Mouse (Mus musculus): ENCODE measurements around the gene Brd3os.
A peak's percentile ranks its signal among the peaks of the same experiment; 100 is the strongest.

The Brd3os gene

DNA sequence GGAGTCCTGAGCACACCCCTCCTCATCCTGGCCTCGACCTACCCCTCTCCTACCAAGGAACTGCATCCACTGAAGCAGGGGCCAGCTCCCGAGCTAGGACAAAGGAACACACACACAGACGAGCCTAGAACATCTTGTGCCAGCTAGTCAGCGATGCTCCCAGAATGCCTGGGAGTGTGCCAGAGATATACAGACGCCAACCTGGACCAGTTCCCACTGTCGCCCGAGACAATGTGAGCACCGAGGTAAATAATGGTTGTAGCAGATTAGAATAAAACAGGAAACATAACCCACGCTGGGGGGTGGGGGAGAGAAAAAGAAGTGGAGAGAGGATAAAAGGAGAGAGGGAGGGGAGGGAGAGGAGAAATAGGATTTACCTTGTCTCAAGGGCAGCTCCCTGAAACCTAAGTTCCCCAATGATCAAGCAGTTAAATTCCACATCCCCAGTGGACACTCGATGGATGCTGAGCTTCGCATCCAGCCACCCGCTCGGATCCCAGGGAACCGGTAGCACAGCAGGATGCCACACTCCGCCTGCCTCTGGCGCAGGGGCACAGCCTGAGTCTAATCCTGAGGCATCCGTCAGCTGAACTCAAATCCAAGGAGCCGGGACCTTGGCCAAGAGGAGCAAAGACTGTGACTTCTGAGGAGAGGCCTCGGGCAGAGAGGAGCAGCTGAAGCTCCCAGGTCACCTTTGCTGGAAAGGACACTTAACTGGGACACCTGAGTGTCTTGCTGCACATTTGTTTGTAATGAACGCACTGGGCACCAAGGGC is 20.6 kb upstream of the Brd3os start:
- peak; percentile 44 for DNase-seq

DNA sequence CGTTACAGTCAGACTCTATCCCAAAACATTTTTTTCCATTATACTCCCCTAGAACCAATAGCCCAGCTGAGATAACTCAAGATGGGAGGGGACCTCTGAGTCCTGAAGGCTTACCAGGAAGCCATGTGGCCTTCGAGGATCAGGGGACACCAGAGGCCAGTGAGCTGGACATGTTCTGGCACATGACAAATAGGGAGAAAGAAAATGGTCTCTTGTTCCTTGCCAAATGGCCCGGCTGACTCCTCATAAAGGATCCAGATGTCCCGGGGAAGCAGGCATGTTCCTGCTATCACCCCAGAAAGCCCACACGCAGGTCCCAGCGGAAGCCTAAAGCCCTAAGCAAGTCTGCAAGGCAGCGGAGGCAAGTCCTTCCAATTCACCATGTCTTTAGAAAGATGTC is 18.5 kb upstream of the Brd3os start:
- DNase-seq: no peak

DNA sequence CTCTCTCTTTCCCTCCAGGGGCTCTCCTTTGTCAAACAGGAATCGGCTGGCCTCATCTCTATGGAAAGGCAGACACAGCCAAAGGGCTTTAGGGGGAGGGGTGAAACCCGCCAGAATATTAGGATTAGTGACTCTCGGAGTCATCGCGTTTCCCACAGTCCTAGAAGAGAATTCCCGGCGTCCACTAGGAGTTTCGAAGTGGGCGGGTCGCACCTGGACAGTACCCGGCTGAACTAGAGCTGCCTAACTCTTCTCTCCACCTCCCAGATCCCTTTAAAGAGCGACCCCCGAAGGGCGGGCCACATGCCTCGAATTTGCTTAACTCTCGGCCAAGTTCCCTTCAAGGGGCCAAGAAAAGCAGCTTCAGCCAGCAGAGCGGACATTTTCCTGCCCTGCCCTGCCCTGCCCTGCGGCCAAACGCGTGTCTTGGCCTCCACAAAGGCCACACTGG is 16.9 kb upstream of the Brd3os start:
- DNase-seq: no peak

DNA sequence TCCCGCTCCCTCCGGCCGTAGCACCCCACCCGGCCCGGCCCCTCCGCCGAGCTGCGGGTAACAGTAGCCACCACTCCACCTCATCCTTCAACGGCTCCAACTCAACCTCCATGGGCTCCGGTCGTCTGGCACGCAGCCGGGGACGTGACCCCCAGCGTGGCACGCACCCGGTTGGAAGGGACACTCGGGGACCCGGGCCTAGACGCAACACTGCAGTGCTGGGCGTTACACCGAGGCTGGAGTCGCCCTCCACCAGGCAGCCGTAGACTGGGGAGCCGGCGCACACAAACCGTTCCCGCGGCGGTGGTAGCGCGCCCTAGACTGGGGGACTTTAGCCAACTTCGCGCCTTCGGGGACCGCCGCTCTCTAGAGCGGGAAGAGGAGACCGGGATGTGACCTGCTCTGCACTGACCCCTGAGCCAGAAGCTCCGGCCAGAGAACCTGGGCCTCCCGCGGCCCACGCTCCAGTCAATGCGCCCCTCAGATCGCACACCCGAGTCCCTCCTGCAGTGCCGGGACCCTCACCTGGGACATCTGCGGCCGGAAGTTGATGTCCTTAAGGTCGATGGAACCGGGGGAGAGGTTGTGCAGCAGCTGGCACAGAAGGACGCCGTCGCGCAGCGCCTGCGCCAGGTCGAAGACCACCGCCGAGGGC is 16.2 kb upstream of the Brd3os start:
- DNase-seq: no peak

DNA sequence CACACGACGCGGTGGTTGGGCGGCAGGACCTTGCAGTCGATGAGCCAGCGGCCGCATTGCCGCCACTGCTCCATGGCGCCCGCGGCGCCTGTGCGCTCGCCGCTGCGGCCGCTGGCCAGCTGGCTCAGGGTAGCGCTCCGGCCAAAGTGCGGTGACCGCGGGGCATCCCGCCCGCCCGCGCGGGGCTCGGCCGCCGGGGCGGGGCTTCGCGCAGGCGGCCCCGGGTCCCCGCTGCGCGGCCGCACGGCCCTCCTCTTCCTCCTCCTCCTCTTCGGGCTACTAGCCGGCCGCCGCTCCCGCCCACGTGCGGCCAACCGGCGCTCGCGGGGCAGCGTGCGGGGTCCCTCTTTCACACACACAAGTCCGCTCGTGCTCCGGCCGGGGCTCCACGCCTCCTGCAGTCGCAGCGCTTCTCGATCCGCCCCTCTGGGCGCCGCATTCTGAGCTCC is 15.7 kb upstream of the Brd3os start:
- peak; percentile 34 for DNase-seq

DNA sequence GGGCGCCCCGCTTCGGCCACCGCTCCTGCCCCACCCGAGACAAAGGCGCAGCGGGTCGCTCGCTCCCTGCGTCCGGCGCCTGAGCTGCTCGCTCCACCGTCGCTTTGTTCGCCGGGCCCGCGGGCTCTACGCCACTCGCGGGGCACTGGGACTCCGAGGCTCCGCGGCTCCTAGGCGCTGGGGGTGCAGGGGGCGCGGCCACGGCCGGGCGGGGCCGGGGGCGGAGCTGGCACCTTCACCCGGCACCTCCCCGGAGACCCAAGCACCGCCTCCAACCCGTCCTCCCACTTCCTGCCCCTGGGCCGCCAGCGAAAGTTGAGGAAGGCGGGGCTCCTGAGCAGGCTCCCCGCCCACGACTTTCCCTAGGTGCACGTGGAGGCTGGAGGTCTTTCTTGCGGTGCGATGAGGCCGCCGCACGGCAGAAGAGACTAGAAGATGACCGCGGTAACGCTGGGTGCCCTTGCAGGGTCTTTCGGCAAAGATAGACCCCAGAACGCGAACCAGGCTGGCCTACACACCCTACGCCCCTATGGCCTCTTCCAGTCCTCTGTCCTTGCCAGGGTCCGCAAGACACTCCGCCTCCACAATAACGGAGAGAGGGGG is 15.2 kb upstream of the Brd3os start, which contains the start of gene Vav2:
TSS of gene Vav2 (minus strand) at position 179 of the 603 bp plus-strand sequence.
- peak; percentile 76 for DNase-seq

DNA sequence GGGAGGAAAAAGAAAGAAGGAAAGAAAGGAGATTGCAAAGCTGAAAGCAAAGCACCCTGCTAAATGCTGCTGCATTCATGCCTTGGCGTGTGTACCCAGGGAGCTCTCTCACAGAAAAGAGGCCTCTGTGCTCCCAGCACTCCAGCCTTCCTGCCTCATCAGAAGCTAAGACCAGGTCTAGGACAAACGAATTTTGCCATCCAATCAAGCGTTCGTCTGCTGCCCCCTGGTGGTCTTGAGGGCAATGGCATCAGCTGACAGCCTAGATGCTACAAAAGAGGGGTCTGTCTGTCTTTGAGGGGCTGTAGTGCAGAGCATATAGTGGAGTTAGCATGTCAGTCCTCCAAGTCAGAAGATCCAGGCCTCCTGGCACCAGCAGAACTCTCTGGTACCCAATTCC is 14.1 kb upstream of the Brd3os start:
- DNase-seq: peak; percentile 86

DNA sequence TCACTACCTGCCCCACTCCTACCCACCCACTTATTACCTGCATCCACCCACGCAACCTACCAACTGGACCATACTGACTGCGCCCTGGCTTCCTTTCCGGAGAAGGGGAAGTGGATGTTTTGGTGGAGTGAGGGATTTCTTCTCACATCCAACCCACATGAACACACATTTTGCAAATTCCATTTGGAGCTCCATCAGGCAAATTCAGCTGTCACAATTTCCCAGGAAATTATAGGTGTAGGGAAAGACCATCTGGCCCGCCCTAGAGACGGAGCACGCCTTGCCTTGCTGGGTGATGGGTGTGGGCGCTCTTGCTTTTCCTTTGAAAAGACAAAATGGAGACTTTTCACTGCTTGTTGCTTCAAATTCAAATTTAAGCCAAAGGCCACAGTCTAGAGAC is 11.5 kb upstream of the Brd3os start:
- DNase-seq: peak; percentile 67

DNA sequence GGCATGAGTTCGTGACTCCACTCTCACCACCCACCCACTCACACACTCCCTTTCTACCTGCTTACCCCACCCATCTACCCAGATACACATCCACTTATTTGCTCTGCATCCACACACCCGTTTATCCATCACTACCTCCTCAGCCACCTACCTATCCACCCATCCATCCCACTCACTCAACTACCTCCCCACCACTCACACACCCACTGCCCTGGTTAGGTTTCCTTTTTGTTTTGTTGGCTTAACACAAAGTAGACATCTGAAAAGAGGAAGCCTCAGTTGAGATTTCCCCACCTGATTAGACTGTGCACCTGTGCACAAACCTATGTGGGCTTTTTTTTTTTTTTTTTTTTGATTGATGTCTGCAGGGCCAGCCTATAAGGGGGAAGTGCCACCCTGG is 9.5 kb upstream of the Brd3os start:
- DNase-seq: no peak

DNA sequence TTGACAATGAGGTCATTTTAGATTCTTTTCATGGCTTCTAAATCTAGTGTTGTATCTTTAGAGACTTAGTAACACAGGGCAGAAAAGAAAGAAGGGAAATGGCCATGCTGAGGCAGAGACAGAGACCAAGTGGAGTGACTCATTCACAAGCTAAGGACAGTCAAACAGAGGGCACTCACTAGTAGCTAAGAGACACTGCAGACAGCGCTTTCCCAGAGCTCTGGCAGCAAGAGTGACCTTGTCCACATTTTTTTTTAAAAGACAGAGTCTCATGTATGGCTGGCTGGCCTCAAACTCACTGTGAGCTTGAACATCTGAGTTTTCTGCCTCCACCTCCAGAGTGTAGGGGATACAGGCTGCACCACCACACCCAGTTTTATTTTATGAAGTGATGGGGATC is 4.2 kb upstream of the Brd3os start:
- DNase-seq: no peak

DNA sequence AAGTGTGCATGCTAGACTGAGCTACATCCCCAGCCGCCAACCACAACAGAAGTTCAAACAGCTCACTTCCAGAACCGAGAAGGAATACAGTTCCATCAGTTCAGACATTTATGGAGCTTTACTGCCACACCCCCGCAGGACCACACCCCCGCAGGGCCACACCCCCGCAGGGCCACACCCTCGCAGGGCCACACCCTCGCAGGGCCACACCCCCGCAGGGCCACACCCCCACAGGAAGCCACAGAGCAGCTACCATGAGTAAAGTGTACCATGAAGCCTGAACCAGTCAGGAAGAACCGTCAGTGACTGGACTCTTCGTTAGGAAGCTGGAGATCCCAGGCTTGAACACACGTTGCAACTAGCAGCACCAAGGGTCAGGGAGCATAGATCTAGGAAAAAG is 3.8 kb upstream of the Brd3os start:
- no peak for DNase-seq

DNA sequence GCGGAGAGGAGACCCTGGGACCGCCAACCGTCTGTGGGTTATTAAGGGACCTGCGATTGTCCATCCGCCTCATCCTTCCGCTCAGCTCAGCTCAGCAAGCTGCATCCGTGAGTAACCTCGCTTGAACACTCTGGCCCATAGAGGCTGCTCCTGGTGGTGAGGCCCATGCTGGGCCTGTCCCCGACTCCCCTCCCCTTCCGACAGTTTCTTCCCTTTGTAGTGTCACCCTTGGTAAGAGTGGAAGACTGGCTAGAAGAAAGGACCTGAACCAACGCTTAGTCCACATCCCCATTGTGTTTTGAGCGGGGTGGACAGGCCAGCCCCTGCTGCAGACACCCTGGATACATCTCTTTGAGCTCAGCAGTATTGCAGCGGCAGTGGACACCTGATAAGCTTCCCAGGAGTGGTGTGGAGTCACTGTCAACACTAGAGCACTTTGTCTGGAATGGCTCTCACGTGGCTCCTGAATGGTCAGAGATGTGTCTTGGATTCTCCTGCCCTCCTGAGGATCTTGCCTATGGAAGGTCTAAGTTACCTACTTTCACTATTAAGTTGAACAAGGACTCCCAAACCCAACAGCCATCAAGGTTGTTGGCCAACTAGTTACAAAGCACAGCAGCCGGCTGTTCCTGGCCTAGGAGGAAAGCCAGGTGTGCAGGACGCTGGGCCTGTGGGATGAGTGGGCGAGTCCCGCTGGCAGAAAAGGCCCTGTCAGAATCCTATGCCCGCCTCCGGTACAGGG is 755 bp downstream of the Brd3os start:
- no peak for DNase-seq

DNA sequence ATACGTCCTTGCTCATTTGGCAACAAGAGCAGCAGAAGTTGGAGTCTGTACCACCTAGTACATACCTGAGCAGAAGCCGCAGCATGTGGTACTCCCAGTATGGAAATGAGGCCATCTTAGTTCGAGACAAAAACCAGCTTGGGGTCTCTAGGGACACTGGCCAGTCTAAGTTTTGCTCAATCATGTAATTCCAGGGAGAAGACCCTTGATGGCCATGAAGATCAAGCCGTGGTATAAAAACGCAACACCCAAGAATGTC is 1.3 kb downstream of the Brd3os start:
- DNase-seq: no peak

DNA sequence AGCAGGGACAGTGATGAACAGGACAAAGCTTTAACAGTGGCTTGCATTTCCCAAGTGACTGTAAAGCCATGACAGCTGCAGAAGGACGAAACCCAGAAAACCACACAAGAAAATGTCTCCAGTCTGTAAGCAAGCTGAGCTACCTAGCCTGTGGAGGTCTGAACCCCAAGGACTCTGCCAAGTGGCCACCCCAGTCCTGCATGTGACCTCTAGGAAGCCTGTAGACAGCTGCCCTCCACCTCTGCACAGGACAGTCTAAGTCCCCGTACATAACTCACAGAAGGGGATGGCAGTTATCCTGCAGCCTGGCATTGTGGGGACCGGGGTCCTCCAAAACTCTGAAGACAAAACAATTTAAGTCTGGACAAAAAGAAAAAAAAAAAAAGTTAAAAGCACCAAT is 3.8 kb downstream of the Brd3os start:
- no peak for DNase-seq

DNA sequence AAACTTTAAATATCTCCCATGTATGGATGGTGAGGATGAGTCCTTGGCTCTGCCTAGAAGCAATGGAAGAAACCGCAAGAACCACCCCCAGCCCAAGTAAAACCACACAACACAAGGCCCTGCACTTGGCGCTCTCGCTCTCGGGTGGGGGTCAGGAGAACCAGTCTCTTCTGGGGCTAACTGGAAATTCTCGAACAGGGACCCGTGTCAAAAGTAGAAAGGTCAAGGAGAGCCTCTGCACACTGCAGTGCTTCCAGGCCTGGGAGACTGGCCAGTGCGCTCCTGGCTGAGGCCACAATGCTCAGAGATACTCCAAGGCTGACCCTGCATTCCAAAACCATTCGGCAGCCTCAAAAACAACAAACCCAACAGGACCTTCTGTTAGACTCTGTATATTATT is 4.7 kb downstream of the Brd3os start:
- no peak for DNase-seq

DNA sequence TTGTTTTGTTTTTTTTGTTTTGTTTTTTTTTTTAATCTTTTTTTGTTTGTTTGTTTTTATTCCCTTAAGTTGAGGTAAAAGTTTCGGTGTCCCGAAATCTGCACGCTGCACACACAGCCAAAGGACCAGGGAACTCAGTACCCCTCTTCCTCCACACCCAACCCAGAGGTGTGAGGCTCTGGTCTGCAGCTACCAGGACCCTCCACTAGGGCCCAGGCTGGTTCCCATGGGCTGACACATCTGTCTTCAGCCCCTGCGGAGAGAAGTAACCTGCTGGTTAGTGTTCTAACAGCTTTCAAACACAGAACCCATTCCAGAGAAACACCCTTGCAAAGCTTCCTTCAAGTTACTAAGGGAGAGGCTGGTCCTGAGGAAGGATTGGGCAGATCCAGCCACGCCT is 5.7 kb downstream of the Brd3os start:
- DNase-seq: no peak

DNA sequence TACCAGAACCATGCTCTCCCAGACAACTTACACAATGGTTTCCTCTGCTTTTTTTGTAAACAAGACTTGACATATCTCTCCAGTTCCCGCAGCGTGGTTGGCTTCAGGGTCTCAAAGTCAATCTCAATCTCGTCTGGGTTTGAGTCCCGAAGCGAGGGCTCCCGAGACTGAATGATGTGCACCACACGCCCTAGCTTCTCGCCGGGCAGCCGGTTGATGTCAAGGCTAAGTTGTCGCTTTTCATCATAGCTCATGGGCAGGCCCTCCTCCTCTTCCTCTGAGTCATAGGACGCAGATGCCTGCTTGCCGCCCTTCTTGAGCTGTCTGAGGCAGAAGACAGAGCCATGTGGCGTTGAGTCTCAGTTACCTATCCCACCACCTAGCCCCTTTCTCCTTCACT is 8.1 kb downstream of the Brd3os start:
- DNase-seq: no peak

DNA sequence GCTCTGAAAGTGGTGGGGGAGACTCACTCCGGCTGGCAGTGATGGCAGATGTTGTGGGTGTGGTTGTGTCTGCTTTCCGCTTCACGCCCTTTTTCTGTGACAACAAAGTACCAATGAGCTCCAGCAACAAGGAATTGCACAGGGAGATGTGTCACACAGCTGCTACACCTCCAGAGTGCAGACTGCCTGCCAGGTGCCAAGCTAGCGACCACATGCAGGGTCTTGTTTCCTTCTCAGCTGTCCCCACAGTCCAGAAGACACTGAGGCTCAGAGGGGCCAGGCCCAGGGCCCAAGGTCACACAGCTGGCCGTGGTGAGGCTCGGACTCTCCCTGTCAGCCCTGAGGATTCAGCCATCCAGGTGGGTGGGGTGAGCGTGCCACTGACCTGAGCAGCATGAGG is 17.6 kb downstream of the Brd3os start:
- DNase-seq: no peak

DNA sequence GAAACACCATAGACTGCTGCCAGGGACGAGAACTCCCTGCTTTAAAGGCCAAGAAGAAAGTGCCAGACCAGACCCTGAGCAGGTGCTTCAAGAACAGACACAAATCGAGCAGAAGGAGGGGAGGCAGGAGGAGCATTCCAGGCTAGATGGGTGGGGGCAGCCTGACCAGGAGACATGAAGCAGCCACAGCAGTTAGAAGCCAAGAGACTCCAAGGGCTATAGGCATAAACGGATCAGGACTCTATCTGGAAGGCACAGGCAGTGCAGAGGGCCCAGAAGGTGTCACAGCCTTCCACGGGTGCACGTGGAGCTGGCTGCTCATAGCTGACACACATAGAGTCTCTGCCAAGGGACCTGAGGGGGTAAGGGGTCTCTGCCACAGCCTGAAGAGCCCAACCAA is 18.0 kb downstream of the Brd3os start:
- no peak for DNase-seq

DNA sequence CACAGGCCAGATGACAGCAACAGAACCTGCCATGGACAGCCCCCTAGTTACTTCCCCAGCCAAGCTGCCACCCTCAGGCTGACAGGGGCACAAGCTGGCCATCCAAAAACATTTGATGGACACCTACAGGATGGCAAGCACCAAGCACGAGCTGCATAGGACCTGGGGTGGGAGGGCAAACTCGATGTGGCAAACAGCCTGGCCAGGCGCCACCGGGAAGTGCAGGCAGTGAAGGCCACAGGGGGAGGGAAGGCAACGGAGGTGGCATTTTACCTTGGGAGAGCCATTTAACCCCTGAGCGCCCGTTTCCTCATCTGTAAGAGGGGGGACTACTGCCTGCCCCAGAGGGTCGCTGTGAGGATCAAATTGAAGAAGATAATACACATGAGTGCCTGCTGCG is 18.5 kb downstream of the Brd3os start:
- no peak for DNase-seq

DNA sequence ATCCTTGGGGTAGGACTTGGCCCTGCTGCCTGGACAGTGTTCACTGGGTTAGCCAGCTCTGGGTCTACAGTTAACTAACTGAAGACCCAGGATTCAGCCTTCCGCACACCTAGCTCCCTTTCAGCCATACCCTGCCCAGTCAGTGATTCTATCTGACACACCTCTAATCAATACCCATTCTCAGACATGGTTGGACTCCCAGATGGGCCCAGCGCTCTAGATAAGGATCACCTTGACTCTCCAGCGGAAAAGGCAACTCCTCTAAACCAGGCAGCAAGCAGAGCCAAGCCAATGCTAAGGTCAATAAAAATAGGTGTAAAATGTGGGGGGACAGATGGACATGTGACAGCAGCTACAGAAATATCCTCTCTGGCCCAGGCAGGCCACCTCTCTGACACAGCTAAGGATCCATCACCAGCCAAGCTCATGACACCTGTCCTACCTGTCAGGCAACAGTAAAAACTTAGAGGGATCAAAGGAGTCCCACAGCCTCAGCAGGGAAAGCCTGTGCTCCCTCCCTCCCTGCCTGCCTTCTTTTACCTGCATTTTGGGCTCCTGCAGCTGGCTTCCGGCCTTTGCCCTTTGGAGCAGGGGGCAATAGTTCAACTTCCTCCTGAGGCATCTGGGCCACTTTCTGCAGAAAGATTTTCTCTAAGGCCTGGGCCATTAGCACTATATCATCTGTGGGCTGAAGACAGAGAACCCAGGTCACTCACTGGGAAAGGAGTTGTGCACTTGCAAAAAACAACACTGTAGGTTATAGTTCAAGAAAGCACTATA is 19.9 kb downstream of the Brd3os start:
- DNase-seq: no peak

DNA sequence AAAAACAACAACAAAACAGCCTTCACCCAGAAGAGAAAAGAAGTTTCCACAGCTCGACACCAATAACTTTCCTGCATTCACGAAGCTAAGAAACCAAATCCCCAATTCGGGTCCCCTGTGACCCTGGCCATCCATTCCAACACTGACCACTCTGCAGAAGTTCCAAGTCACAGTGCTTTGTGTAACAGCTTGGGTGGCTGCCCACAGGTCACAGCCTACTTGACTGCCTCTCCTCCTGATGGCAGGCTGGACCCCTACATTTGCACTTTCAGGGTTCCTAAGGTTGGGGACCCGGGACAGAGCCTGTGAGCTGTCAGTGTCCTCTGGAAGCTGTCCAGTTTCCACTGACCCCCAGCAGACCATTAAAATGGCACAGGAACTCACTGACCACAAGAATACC is 20.8 kb downstream of the Brd3os start:
- DNase-seq: no peak

Measured in right cerebral cortex, postnatal 14 days (tissue).